Mouse (Mus musculus) macrophage (primary cell): Measurements from ENCODE around the gene Cd80. TPM values are rescaled to one million over a fixed set of nuclear protein-coding genes. Genes with fewer than 3 reads are reported as not detected.

Experiments
- H3K27ac ChIP-seq: fragments of 350-480 bp; formaldehyde crosslinking; 2 replicates; pipeline ENCODE4 v1.9.0; 2021
- H3K36me3 ChIP-seq: fragments of 350-480 bp; formaldehyde crosslinking; 2 replicates; pipeline ENCODE4 v1.9.0; 2021; ENCODE audit errors: inconsistent target
- H3K4me3 ChIP-seq: fragments of 350-480 bp; formaldehyde crosslinking; 2 replicates; pipeline ENCODE4 v1.9.0; 2021; ENCODE audit errors: inconsistent target
- H3K79me2 ChIP-seq: fragments of 350-480 bp; formaldehyde crosslinking; 2 replicates; pipeline ENCODE4 v1.9.0; 2021; ENCODE audit errors: inconsistent target
- WGBS: methylation state at CpG from one replicate; pipeline ENCODE4 v1.1.7; 2026; ENCODE audit warnings: inconsistent platforms; ENCODE audit not compliant: missing documents; 5-methylcytosine and 5-hydroxymethylcytosine counted together
- polyA plus RNA-seq: library from polyadenylated mRNA; stranded (reverse); fragments of 250-400 nt; gene quantifications from 3 replicates; pipeline ENCODE4 v1.2.4, GENCODE M21; 2018; ENCODE audit warnings: inconsistent platforms

Cd80 gene
- polyA plus RNA-seq, 1 experiment from 2014 or later: 10.3 TPM

- Histone ChIP-seq H3K36me3 (peaks cover 21% of the 10 kb centered on the region), H3K27ac (no peak overlapping the region), H3K4me3 (no peak overlapping the region), H3K79me2 (no peaks in the 10 kb centered on the region)
- 88% methylated on average over 4 of the region's 4 CpGs for WGBS
Observed at GRCm38 (mm10) chr16:38503528-38503927, 48.2 kb downstream of the Cd80 start.

GRCm38 (mm10) chr16:38506041-38506634 lies 50.8 kb downstream of the Cd80 start:
- WGBS: 66% methylated on average over 4 of the region's 4 CpGs

GRCm38 (mm10) chr16:38510846-38511245 lies 55.5 kb downstream of the Cd80 start:
- no peaks in the 10 kb centered on the region for H3K79me2 ChIP-seq
- H3K27ac ChIP-seq: no peak overlapping the region
- peaks cover 37% of the 10 kb centered on the region; the same call in 1 of the 2 replicates for H3K36me3 ChIP-seq
- WGBS: 97% methylated on average over 2 of the region's 2 CpGs
- no peak overlapping the region for H3K4me3 ChIP-seq

More at GRCm38 (mm10) chr16:38506041-38506634, 50.8 kb downstream of the Cd80 start:
- Histone ChIP-seq H3K36me3 (peaks cover 21% of the 10 kb centered on the region), H3K27ac (no peak overlapping the region), H3K79me2 (no peaks in the 10 kb centered on the region), H3K4me3 (no peak overlapping the region)

GRCm38 (mm10) chr16:38519140-38519539 lies 63.8 kb downstream of the Cd80 start:
- H3K4me3 ChIP-seq: no peak overlapping the region
- H3K36me3 ChIP-seq: peaks cover 35% of the 10 kb centered on the region; the same call in 1 of the 2 replicates
- peaks cover 15% of the 10 kb centered on the region; the same call in 1 of the 2 replicates for H3K79me2 ChIP-seq
- 92% methylated on average over 2 of the region's 2 CpGs for WGBS
- no peak overlapping the region for H3K27ac ChIP-seq

- no peak overlapping the region for H3K27ac ChIP-seq
- WGBS: 69% methylated on average over 7 of the region's 8 CpGs
Observed at GRCm38 (mm10) chr16:38521211-38521987, 66.0 kb downstream of the Cd80 start.

GRCm38 (mm10) chr16:38522129-38523084 lies 67.0 kb downstream of the Cd80 start, which contains the start of gene Timmdc1:
TSS of gene Timmdc1 (minus strand) at chr16:38522663.
- H3K36me3 ChIP-seq: peaks cover 21% of the 10 kb centered on the region; the same call in 1 of the 2 replicates
- H3K27ac ChIP-seq: peak within 1 kb of the TSS; percentile 84
- 1% methylated on average over 73 of the region's 73 CpGs for WGBS
- H3K79me2 ChIP-seq: peaks cover 15% of the 10 kb centered on the region; the same call in 1 of the 2 replicates
- peak within 1 kb of the TSS; percentile 73 for H3K4me3 ChIP-seq

More at GRCm38 (mm10) chr16:38521211-38521987, 66.0 kb downstream of the Cd80 start:
- peaks cover 15% of the 10 kb centered on the region; the same call in 1 of the 2 replicates for H3K79me2 ChIP-seq
- peaks cover 29% of the 10 kb centered on the region; the same call in 1 of the 2 replicates for H3K36me3 ChIP-seq
- peak overlapping the region; percentile 73 for H3K4me3 ChIP-seq

- H3K27ac ChIP-seq: no peak overlapping the region
- H3K36me3 ChIP-seq: peaks cover 33% of the 10 kb centered on the region
- 95% methylated on average over 6 of the region's 6 CpGs for WGBS
- peaks cover 10% of the 10 kb centered on the region; the same call in 1 of the 2 replicates for H3K79me2 ChIP-seq
- H3K4me3 ChIP-seq: no peak overlapping the region
Observed at GRCm38 (mm10) chr16:38526264-38526663, 70.9 kb downstream of the Cd80 start.

- Histone ChIP-seq H3K4me3 (no peak overlapping the region), H3K36me3 (peaks cover 19% of the 10 kb centered on the region; the same call in 1 of the 2 replicates), H3K79me2 (no peaks in the 10 kb centered on the region), H3K27ac (no peak overlapping the region)
- WGBS: 51% methylated on average over 8 of the region's 8 CpGs
Observed at GRCm38 (mm10) chr16:38536544-38537146, 81.3 kb downstream of the Cd80 start.

- no peaks in the 10 kb centered on the region for H3K79me2 ChIP-seq
- H3K4me3 ChIP-seq: no peak overlapping the region
- H3K27ac ChIP-seq: no peak overlapping the region
- H3K36me3 ChIP-seq: peaks cover 26% of the 10 kb centered on the region
- WGBS: 77% methylated on average over 13 of the region's 13 CpGs
Observed at GRCm38 (mm10) chr16:38538716-38539380, 83.5 kb downstream of the Cd80 start.

Other genes with a start within 250 kb of the Cd80 start
- not detected in 3 replicates for gene Nr1i2, start 160.7 kb upstream of the Cd80 start, polyA plus RNA-seq
- not detected in 3 replicates for gene Maats1, start 113.4 kb upstream of the Cd80 start, polyA plus RNA-seq
- gene Cox17, start 108.6 kb upstream of the Cd80 start, polyA plus RNA-seq: 147 to 264 TPM (median 175 TPM) in 3 replicates
- gene Gm21987, start 108.5 kb upstream of the Cd80 start, polyA plus RNA-seq: not detected in 3 replicates
- not detected in 3 replicates for gene Popdc2, start 93.4 kb upstream of the Cd80 start, polyA plus RNA-seq
- not detected in 3 replicates for gene Pla1a, start 22.4 kb upstream of the Cd80 start, polyA plus RNA-seq
- 22.0 to 44.8 TPM (median 35.9 TPM) in 3 replicates for gene Adprh, start 2.9 kb upstream of the Cd80 start, polyA plus RNA-seq
- 9.5 to 17.4 TPM (median 10.5 TPM) in 3 replicates for gene Timmdc1, start 67.1 kb downstream of the Cd80 start, polyA plus RNA-seq
- 17.7 to 23.5 TPM (median 22.5 TPM) in 3 replicates for gene Poglut1, start 94.7 kb downstream of the Cd80 start, polyA plus RNA-seq
- 8.4 to 15.6 TPM (median 10.1 TPM) in 3 replicates for gene Tmem39a, start 103.1 kb downstream of the Cd80 start, polyA plus RNA-seq